Mouse (Mus musculus): Measurements from ENCODE around the gene Hrh2.

DNA sequence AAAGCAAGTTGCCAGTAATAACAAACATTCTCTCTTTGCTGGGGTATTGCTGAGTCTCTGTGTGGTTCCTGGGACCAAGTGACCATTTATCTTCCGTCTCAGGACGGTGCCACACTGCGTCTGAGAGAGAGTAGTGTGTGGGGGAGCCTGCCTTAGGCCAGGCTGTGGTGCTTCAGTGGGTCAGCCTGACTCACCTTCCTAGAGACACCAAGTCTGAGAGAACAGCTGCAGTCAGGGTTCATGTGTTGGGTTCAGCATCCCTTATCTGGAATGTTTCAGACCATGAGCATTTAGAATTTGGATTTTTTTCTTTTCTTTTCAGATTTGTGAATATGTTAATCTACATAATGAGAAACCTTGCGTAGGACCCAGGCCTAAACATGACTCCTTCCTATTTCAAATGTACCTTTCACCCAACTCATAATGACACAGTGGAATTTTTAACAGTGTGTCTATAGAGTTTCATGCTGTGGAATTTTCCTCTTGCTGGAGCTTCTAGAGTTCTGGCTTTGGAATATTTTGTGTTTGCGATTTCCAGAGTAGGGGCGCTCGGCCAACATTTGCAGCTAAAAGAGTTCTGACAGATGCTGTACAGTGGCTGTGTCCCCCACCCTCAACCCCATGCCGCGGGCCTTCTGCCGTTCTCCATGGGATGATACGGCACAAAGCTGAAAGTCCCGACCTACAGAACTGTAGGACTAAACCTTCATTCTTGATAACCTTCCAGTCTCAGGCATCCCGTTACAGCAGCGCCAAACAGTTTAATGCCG is 71.0 kb downstream of the Hrh2 start:
- no peak for TF ChIP-seq CTCF (conservative IDR thresholded peaks at IDR 0.05; ENCODE audit: low read length)
- TF ChIP-seq NANOG (IDR thresholded peaks at IDR 0.05; ENCODE audit: borderline replicate concordance, low read length), result no peak
